Mouse (Mus musculus) retina, embryonic 14.5 days (tissue): Measurements from ENCODE around the gene Rpl21.
A peak's percentile ranks its signal among the peaks of the same experiment; 100 is the strongest.
"Not testable (repeated sequence)": the region's sequence is repeated elsewhere in the genome, so short reads cannot be mapped to it uniquely, and the experiment has no call there.

Experiments
- DNase-seq: peaks from one replicate; pipeline ENCODE4 v3.0.0-alpha.2; 2015; ENCODE audit warnings: low spot score

Gene Rpl21

GRCm38 (mm10) chr5:146867246-146867945 is 34.7 kb downstream of the Rpl21 start:
- DNase-seq = peak; percentile 30

DNA sequence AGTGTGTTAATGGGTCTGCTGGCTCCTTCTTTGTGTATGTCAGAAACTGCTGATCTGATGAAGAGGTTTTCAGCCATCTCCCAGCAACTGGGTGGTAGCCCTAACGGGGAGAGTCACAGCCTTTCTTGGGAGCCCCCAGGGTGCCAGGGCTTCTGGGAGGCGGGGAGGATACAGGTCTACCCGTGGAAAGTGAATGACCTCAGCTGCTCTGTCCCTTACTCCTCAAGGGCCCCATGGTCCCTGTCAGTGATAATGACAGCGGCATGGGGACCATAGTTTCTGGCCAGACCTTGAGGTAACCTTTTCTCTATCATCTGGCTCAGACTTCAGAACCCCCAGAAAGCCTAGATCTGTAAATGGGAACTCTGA is 35.2 kb downstream of the Rpl21 start:
- no peak for DNase-seq

DNA sequence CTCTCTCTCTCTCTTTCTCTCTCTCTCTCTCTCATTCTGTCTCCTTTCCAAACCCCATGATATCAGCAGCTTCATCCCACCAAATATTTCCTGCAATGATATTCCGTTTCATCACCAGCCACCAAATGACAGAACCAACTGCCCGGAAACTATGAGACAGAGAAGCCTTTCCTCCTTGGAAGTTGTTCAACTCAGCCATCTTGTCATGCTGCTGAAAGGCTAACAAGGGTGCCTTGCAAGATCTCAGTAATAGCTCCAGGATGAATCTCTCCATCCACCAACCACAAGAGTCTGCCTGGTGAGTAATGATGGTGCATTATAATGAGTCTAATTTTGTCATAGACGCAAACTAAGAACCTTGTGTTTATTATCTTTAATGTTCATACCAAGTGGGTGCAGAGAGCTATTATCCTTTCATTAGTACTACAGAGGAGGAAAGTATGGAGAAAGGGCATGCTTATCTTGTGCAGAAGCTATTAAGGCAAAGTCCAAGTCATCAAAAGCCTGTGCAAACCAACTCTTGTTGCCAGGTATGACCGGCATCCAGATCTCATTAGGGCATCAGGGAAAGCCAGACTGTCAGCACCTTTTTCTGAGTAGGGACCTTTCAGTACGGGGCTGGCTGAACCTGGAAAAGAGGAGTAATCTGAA is 40.4 kb downstream of the Rpl21 start:
- no peak for DNase-seq

GRCm38 (mm10) chr5:146876024-146876423 is 43.3 kb downstream of the Rpl21 start:
- no peak for DNase-seq

- not testable (repeated sequence) for DNase-seq
Observed at GRCm38 (mm10) chr5:146877882-146878281, 45.2 kb downstream of the Rpl21 start.

DNA sequence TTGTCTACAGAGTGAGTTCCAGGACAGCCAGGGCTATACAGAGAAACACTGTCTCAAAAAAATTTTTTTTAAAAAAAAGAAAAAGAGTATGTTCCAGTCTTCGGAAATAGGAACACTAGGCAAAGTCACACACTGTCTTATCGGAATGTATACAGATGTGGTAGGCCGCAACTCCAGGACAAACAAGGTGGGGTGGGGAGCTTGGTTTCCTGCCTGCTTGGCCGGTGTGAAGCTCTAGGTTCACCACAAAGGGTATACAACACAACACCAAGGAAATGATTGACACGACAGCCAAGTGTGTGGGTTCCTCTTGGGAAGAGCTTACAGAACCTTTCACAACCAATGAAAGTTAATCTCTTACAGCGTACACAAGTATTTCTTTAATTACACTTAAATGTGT is 49.6 kb downstream of the Rpl21 start:
- DNase-seq = no peak

DNA sequence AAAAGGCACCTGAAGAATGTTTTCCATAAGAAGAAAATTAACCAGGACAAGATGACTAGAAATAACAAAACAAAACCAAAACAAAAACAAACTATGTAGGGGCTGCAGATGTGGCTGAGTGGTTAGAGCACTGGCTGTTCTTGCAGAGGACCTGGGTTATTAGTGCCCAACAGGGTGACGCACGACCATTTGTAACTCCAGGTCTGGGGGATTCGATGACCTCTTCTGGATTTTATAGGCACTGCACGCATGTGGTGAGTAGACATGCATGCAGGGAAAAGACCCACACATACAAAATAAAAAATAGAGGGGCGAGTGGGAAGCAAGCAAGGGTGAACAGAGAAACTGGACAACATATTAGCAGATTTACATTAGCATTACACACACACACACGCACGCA is 50.4 kb downstream of the Rpl21 start:
- no peak for DNase-seq

DNA sequence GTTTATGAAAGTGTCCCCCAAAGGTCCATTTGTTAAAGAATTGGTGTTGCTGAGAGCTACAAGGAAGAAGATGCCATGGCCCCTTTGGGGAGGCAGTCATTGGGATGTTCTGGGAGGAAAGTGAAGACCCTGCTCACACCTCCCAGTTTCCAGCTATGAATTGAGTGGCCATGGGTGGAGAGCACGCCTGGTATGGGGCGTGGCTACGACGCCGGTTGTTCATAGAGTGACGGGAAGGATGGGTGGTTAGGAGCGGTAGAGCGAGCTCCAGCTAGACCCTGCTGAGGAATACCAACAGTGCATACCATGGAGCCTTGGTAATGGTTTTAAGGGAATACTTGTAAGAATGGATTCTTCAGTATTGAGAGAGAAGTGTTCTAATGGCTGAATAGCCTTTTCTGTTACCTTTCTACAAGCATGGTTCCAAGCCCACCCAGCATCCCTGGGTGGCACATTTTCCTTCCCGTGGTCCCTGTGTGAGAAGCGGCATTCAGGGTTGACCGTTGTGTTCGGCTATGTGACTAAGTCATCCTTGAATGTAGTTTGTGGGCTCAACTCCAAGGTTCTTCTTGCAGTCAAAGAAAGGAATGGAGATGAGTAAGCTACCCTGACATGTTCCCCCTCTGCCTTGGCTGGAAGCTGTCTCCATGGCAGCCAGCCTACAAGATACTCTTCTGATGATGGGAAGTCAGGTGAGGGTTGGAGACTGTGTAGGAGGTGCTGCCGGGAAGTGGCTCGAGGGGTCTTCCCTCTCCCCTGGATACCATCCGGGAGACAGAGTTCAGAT is 51.0 kb downstream of the Rpl21 start:
- DNase-seq = no peak
